ENCODE assay signal across 8 mouse cellular contexts in the genomic region with DNA sequence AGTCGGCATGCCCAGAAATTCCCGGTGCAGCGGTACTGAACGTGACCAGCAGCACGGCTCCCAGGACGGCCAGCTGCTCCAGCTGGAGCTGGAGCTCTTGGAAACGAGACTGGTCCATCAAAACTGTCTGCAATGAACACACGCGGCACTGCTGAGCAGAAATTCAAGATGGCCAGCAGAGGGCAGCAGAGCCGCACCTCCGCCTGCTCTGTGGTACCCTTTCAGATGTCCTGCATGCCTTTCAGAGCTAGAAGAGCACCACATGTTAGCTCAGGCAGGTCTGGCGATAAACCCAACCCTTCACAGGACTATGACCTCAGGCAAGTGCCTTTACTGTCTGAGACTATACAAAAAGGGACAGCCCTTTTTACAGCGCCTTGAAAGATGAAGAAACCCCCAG. TPM values are rescaled to one million over a fixed set of nuclear protein-coding genes. Genes with fewer than 3 reads are reported as not detected.
DNase-seq lines count a peak whose midpoint lies in the region; ATAC-seq and TF ChIP-seq lines count a peak whose summit lies in the region.

No protein-coding gene starts in this region.

- 5% methylated on average over 13 of the region's 13 CpGs for WGBS in heart, embryonic 14.5 days
- WGBS in liver, embryonic 12.5 days (ENCODE audit: insufficient replicate concordance): 7% methylated on average over 13 of the region's 13 CpGs
- WGBS in stomach, embryonic 16.5 days: 6% methylated on average over 13 of the region's 13 CpGs

- peaks cover 0 to 2% of the 10 kb centered on the region in 2 experiments; a peak in 1 of 4 replicates for H3K4me1 ChIP-seq in heart, embryonic 14.5 days (ENCODE audit: control insufficient read depth in 2 of 2, insufficient read depth in 2 of 2, low read length in 2 of 2)
- 0 out of 2 replicates have a peak, but pooled peaks cover 3% of the 10 kb centered on the region for H3K4me1 ChIP-seq in liver, embryonic 12.5 days
- H3K4me1 ChIP-seq in stomach, embryonic 16.5 days (ENCODE audit: control insufficient read depth, insufficient read depth, low read length): no peaks in the 10 kb centered on the region

- no peak for TF ChIP-seq POLR2A in brain, embryonic 14.5 days (IDR thresholded peaks at IDR 0.05; ENCODE audit: borderline replicate concordance, extremely low read depth, insufficient read depth, insufficient read length, poor library complexity, severe bottlenecking)

- no peak overlapping the region for H3K4me3 ChIP-seq in C2C12 (ENCODE audit: insufficient read depth, poor library complexity, severe bottlenecking)
- 0 out of 4 replicates have a peak overlapping the region, but pooled peaks of 1 of the 2 experiments have one; percentile 14 for H3K4me3 ChIP-seq in heart, embryonic 14.5 days (ENCODE audit: control insufficient read depth in 1 of 2, insufficient read depth in 1 of 2, low read depth in 1 of 2, low read length in 2 of 2)
- no peak overlapping the region for H3K4me3 ChIP-seq in liver, embryonic 12.5 days
- H3K4me3 ChIP-seq in stomach, embryonic 16.5 days (replicated peaks; ENCODE audit: low read length): no peak overlapping the region

- H3K27me3 ChIP-seq in C2C12 (ENCODE audit: control insufficient read depth, insufficient read depth, insufficient read length): no peaks in the 10 kb centered on the region
- no peaks in the 10 kb centered on the region for H3K27me3 ChIP-seq in heart, embryonic 14.5 days (ENCODE audit: control insufficient read depth, insufficient read depth, low read length)
- H3K27me3 ChIP-seq in liver, embryonic 12.5 days (replicated peaks): 0 out of 2 replicates have a peak, but pooled peaks cover 3% of the 10 kb centered on the region
- H3K27me3 ChIP-seq in stomach, embryonic 16.5 days (ENCODE audit: control insufficient read depth, insufficient read depth, low read length): no peaks in the 10 kb centered on the region

- H3K9ac ChIP-seq in heart, embryonic 14.5 days (ENCODE audit: low read length): no peak overlapping the region
- no peak overlapping the region for H3K9ac ChIP-seq in liver, embryonic 12.5 days
- H3K9ac ChIP-seq in stomach, embryonic 16.5 days (ENCODE audit: low read length): no peak overlapping the region

- no peaks in the 10 kb centered on the region for H3K79me2 ChIP-seq in C2C12 (ENCODE audit: control insufficient read depth, insufficient read depth)

- DNase-seq in brain, embryonic 14.5 days (ENCODE audit: low read depth): peak; percentile 93
- peak; percentile 56 for DNase-seq in fibroblast of lung, adult 2 months (ENCODE audit: low read depth)
- peak; percentile 89 for DNase-seq in kidney, postnatal 14 days
- peak; percentile 81 for DNase-seq in neural tube, embryonic 10.5 days (ENCODE audit: extremely low spot score, low spot score)

- H3K79me3 ChIP-seq in C2C12 (ENCODE audit: low read depth): no peaks in the 10 kb centered on the region

- no peak overlapping the region for H3ac ChIP-seq in C2C12 (ENCODE audit: control insufficient read depth, insufficient read length, low read depth)

- H3K9me3 ChIP-seq in heart, embryonic 14.5 days (ENCODE audit: control insufficient read depth, low read length): no peaks in the 10 kb centered on the region
- H3K9me3 ChIP-seq in liver, embryonic 12.5 days (replicated peaks): no peaks in the 10 kb centered on the region
- no peaks in the 10 kb centered on the region for H3K9me3 ChIP-seq in stomach, embryonic 16.5 days (replicated peaks; ENCODE audit: control insufficient read depth, low read length)

- TF ChIP-seq CTCF in C2C12 (IDR thresholded peaks at IDR 0.05; ENCODE audit: control insufficient read depth, insufficient read depth, insufficient read length): peak; percentile 95
- TF ChIP-seq CTCF in brain, embryonic 14.5 days (IDR thresholded peaks at IDR 0.05; ENCODE audit: borderline replicate concordance, extremely low read depth, insufficient read depth, insufficient read length): peak; percentile 99

- H3K36me3 ChIP-seq in C2C12 (ENCODE audit: control insufficient read depth, insufficient read depth): no peaks in the 10 kb centered on the region
- peaks cover 10% of the 10 kb centered on the region; the same call in 1 of the 2 replicates for H3K36me3 ChIP-seq in heart, embryonic 14.5 days (ENCODE audit: control insufficient read depth, insufficient read depth, low read length)
- 0 out of 2 replicates have a peak, but pooled peaks cover 4% of the 10 kb centered on the region for H3K36me3 ChIP-seq in liver, embryonic 12.5 days
- H3K36me3 ChIP-seq in stomach, embryonic 16.5 days (ENCODE audit: control insufficient read depth, insufficient read depth, low read length): no peaks in the 10 kb centered on the region

- peak; percentile 82 for ATAC-seq in heart, embryonic 14.5 days (ENCODE audit: insufficient number of reproducible peaks, insufficient read depth, low FRiP score, low read depth)
- peak; percentile 68 for ATAC-seq in liver, embryonic 12.5 days
- ATAC-seq in stomach, embryonic 16.5 days (ENCODE audit: insufficient read depth, low FRiP score): peak; percentile 86

- peak overlapping the region; percentile 39 for H3K4me2 ChIP-seq in heart, embryonic 14.5 days (ENCODE audit: low read length)
- no peak overlapping the region for H3K4me2 ChIP-seq in liver, embryonic 12.5 days
- H3K4me2 ChIP-seq in stomach, embryonic 16.5 days (ENCODE audit: low read depth, low read length): no peak overlapping the region

- no peak overlapping the region for H3K27ac ChIP-seq in heart, embryonic 14.5 days (replicated peaks in 1 of 2; ENCODE audit: control insufficient read depth in 1 of 2, insufficient read depth in 1 of 2, low read depth in 2 of 2, low read length in 2 of 2)
- no peak overlapping the region for H3K27ac ChIP-seq in liver, embryonic 12.5 days
- H3K27ac ChIP-seq in stomach, embryonic 16.5 days (ENCODE audit: low read length): no peak overlapping the region

TF ChIP-seq in C2C12, 6 proteins besides CTCF, POLR2A, EP300 and RAD21:
- TF ChIP-seq MAX (IDR thresholded peaks at IDR 0.05) (peak; percentile 56), USF1 (IDR thresholded peaks at IDR 0.05; ENCODE audit: low read depth) (no peak)
TF ChIP-seq in C2C12: peak in this region for 1.

RNA-seq across cellular contexts. Expression of a gene that starts 26.6 kb away (rescaled TPM):
- 11.6 TPM for polyA plus RNA-seq in C2C12 (2012; fragmentation: generic; extraction: Trizol)
- polyA plus RNA-seq in brain, embryonic 14.5 days (2012; rRNA removed): 25.5 and 33.9 TPM in 2 replicates
- polyA plus RNA-seq in heart, embryonic 14.5 days (2014; fragmentation: Nextera tagmentation; extraction: Ambion mirVana): 33.9 and 37.8 TPM in 2 replicates
- 11.0 and 12.2 TPM in 2 replicates for polyA plus RNA-seq in liver, embryonic 12.5 days (2016; fragmentation: Nextera tagmentation; extraction: Ambion mirVana)
- 25.4 and 25.8 TPM in 2 replicates for polyA plus RNA-seq in stomach, embryonic 16.5 days (2015; fragmentation: Nextera tagmentation; extraction: Ambion mirVana)

RNA-seq across cellular contexts. Expression of a gene that starts 30.8 kb away (rescaled TPM):
- not detected for polyA plus RNA-seq in C2C12 (2012; fragmentation: generic; extraction: Trizol)
- polyA plus RNA-seq in brain, embryonic 14.5 days (2012; rRNA removed): 0.08 TPM in 1 of 2 replicates, not detected in the other
- polyA plus RNA-seq in heart, embryonic 14.5 days (2014; fragmentation: Nextera tagmentation; extraction: Ambion mirVana): 0.18 TPM in 1 of 2 replicates, not detected in the other
- polyA plus RNA-seq in liver, embryonic 12.5 days (2016; fragmentation: Nextera tagmentation; extraction: Ambion mirVana): not detected in 2 replicates
- 0.19 and 0.20 TPM in 2 replicates for polyA plus RNA-seq in stomach, embryonic 16.5 days (2015; fragmentation: Nextera tagmentation; extraction: Ambion mirVana)

RNA-seq across cellular contexts. Expression of a gene that starts 57.3 kb away (rescaled TPM):
- polyA plus RNA-seq in C2C12 (2012; fragmentation: generic; extraction: Trizol): 9.2 TPM
- polyA plus RNA-seq in brain, embryonic 14.5 days (2012; rRNA removed): 1.6 and 2.2 TPM in 2 replicates
- polyA plus RNA-seq in heart, embryonic 14.5 days (2014; fragmentation: Nextera tagmentation; extraction: Ambion mirVana): 3.9 and 4.0 TPM in 2 replicates
- 9.3 and 10.7 TPM in 2 replicates for polyA plus RNA-seq in liver, embryonic 12.5 days (2016; fragmentation: Nextera tagmentation; extraction: Ambion mirVana)
- 14.1 and 14.8 TPM in 2 replicates for polyA plus RNA-seq in stomach, embryonic 16.5 days (2015; fragmentation: Nextera tagmentation; extraction: Ambion mirVana)
